Mouse (Mus musculus) common myeloid progenitor, adult 5-6 weeks (primary cell): ENCODE measurements at regions not wholly inside any gene's neighbourhood (a gene's known extent, or its start where the extent isn't known, plus 50 kb on each side); places are given as distances from the start of the nearest gene placed in this dataset.

Experiments used
- ATAC-seq: replicated peaks from 2 replicates; pipeline ENCODE4 v1.8.0; 2016; ENCODE audit warnings: low read depth, mild to moderate bottlenecking, moderate TSS enrichment, inconsistent platforms; ENCODE audit not compliant: poor library complexity, severe bottlenecking

- peak; percentile 68; the same call in 1 of the 2 replicates for ATAC-seq
Observed at GRCm38 (mm10) chr13:117334125-117334524, 113.2 kb upstream of the Gm17509 start.

GRCm38 (mm10) chr13:117334539-117334938 lies 113.7 kb upstream of the Gm17509 start:
- ATAC-seq: no peak

GRCm38 (mm10) chr13:117381086-117381595 lies 160.3 kb upstream of the Gm17509 start:
- no peak for ATAC-seq

- ATAC-seq: no peak
Observed at GRCm38 (mm10) chr13:117383480-117384137, 162.7 kb upstream of the Gm17509 start.

- no peak for ATAC-seq
Observed at GRCm38 (mm10) chr13:117390287-117390686, 169.4 kb upstream of the Gm17509 start.

- no peak for ATAC-seq
Observed at GRCm38 (mm10) chr13:117393488-117393887, 172.6 kb upstream of the Gm17509 start.

- ATAC-seq: no peak
Observed at GRCm38 (mm10) chr13:117401245-117401644, 180.4 kb upstream of the Gm17509 start.

- no peak for ATAC-seq
Observed at GRCm38 (mm10) chr13:117409940-117410339, 189.1 kb upstream of the Gm17509 start.

GRCm38 (mm10) chr13:117413616-117414015 lies 188.5 kb upstream of the Hcn1 start:
- ATAC-seq: 0 out of 2 replicates have a peak, but pooled peaks have one; percentile 18

GRCm38 (mm10) chr13:117423558-117423957 lies 178.6 kb upstream of the Hcn1 start:
- ATAC-seq: no peak

- ATAC-seq: no peak
Observed at GRCm38 (mm10) chr13:117425015-117425414, 177.1 kb upstream of the Hcn1 start.

- no peak for ATAC-seq
Observed at GRCm38 (mm10) chr13:117467407-117467806, 134.7 kb upstream of the Hcn1 start.

GRCm38 (mm10) chr13:117472726-117473125 lies 129.4 kb upstream of the Hcn1 start:
- ATAC-seq: no peak

- ATAC-seq: no peak
Observed at GRCm38 (mm10) chr13:117482624-117483023, 119.5 kb upstream of the Hcn1 start.

GRCm38 (mm10) chr13:117508746-117509145 lies 93.4 kb upstream of the Hcn1 start:
- ATAC-seq: no peak

GRCm38 (mm10) chr13:117550108-117550507 lies 52.0 kb upstream of the Hcn1 start:
- peak; percentile 97 for ATAC-seq
